Mouse (Mus musculus): ENCODE data around the gene Scarf2.

Scarf2 gene

GRCm38 (mm10) chr16:17832821-17833220, 35.7 kb downstream of the Scarf2 start, which contains the start of gene B830017H08Rik:
TSS of gene B830017H08Rik (plus strand) at chr16:17833121.
- no peak for DNase-seq

- DNase-seq = no peak
These were observed 36.2 kb downstream of the Scarf2 start for GRCm38 (mm10) chr16:17833321-17833680.

GRCm38 (mm10) chr16:17833681-17834399, 36.8 kb downstream of the Scarf2 start:
- DNase-seq = no peak

- DNase-seq = no peak
These were observed 37.5 kb downstream of the Scarf2 start for GRCm38 (mm10) chr16:17834543-17834942.

GRCm38 (mm10) chr16:17835481-17835880, 38.4 kb downstream of the Scarf2 start:
- peak; percentile 39 for DNase-seq

GRCm38 (mm10) chr16:17838051-17838450, 41.0 kb downstream of the Scarf2 start, which contains the start of gene Car15:
TSS of gene Car15 (minus strand) at chr16:17838364.
- peak; percentile 58 for DNase-seq

GRCm38 (mm10) chr16:17839976-17840375, 42.9 kb downstream of the Scarf2 start:
- DNase-seq = no peak

- no peak for DNase-seq
These were observed 45.4 kb downstream of the Scarf2 start for GRCm38 (mm10) chr16:17842437-17842836.

GRCm38 (mm10) chr16:17843701-17844365, 46.8 kb downstream of the Scarf2 start:
- no peak for DNase-seq

- DNase-seq = no peak
These were observed 51.3 kb downstream of the Scarf2 start for GRCm38 (mm10) chr16:17848431-17848830.

GRCm38 (mm10) chr16:17848928-17849327, 51.8 kb downstream of the Scarf2 start:
- DNase-seq = no peak

GRCm38 (mm10) chr16:17849486-17849885, 52.4 kb downstream of the Scarf2 start:
- no peak for DNase-seq

- DNase-seq = no peak
These were observed 54.2 kb downstream of the Scarf2 start for GRCm38 (mm10) chr16:17851331-17851730.

- DNase-seq = no peak
These were observed 54.8 kb downstream of the Scarf2 start for GRCm38 (mm10) chr16:17851860-17852259.

- no peak for DNase-seq
These were observed 56.2 kb downstream of the Scarf2 start for GRCm38 (mm10) chr16:17853263-17853662.

GRCm38 (mm10) chr16:17857157-17857556, 60.1 kb downstream of the Scarf2 start:
- DNase-seq = no peak

All from kidney, adult 11 months (tissue).